Mouse (Mus musculus) CD4-positive, CD25-positive, alpha-beta regulatory T cell, adult 9 weeks (primary cell): ENCODE data around the gene Ccl4. TPM values are rescaled to one million over a fixed set of nuclear protein-coding genes. Genes with fewer than 3 reads are reported as not detected.

Experiments
- polyA plus RNA-seq: library from polyadenylated mRNA; unstranded; fragments of 100-300 nt; shearing (Covaris generic); gene quantifications from one replicate; pipeline ENCODE4 v1.2.1, GENCODE M21; 2017

The Ccl4 gene
- polyA plus RNA-seq = 2.7 TPM

GRCm38 (mm10) chr11:83662204-83662603, at the start of gene Ccl4:
Ccl4 (plus strand) TSS chr11:83662584.

DNA sequence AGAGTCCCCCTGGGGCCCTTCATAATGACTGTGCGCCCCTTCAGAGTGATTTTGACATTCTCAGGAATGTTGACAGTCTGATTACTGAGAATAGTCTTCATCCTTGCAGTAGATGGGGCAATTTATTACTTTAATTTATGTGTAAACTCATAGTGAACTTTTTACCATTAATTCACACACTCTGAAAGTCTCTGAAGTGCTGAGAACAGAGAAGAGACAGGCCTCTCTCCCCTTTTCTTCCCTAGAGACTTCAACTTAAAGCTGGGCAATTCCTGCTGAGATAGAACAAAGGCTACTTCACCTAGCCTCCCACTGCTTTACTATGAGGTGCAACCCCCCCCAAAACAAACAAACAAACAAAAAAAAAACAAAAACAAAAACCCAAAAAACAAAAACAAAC, 16.9 kb upstream of the Ccl4 start, which contains the start of gene Rpl9-ps1:
Gene Rpl9-ps1, minus strand, starts transcription at position 101 of the 400 bp plus-strand sequence.

GRCm38 (mm10) chr11:83649305-83649841, 13.0 kb upstream of the Ccl4 start, which contains the start of gene Ccl3:
Ccl3 (minus strand) TSS chr11:83649355.

DNA sequence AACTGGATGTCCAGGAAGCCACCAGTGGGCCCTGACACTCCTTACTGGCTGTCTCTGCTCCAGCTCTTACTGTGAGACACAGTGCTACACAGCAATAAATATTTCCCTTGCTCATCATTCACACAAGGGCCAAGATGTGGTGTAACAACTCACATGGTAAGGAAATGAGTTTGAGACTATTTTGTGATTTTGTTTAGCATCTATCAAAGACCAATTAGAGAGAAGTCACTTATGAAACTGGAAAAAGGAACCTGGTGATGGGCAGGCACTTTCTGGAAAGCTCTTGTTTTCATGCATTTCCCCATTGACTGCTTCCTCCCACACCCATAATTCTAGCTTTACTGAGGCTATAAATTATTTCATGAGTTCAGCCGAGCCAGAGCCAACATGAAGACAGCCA, 41.3 kb downstream of the Ccl4 start, which contains the start of gene Wfdc17:
Gene Wfdc17, plus strand, starts transcription at position 287 of the 400 bp plus-strand sequence.

DNA sequence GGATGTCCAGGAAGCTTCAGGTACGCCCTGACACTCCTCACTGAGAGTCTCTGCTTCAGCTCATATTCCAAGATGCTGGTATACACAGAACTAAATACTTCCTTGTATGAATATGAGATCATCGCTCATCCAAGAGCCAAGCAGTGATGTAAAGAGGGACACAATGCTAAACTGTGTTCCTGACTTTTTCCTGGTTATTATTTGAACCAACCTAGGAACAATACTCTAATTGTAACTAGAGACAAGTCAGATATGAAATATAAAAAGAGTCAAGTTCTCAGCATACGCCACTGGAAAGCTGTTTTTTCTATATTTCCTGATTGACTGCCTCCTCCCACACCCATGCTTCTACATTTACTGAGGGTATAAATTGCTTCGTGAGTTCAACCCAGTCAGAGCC, 46.3 kb downstream of the Ccl4 start, which contains the start of gene Wfdc18:
Gene Wfdc18, plus strand, starts transcription at position 301 of the 400 bp plus-strand sequence.

Other genes with a start within 250 kb of the Ccl4 start
- not detected for gene Gas2l2, start 233.1 kb upstream of the Ccl4 start, polyA plus RNA-seq
- gene 1700020L24Rik, start 224.9 kb upstream of the Ccl4 start, polyA plus RNA-seq = 1.5 TPM
- not detected for gene Mmp28, start 199.5 kb upstream of the Ccl4 start, polyA plus RNA-seq
- 22.7 TPM for gene Taf15, start 189.5 kb upstream of the Ccl4 start, polyA plus RNA-seq
- gene Heatr9, start 140.4 kb upstream of the Ccl4 start, polyA plus RNA-seq = not detected
- gene Ccl5, start 132.1 kb upstream of the Ccl4 start, polyA plus RNA-seq = 101 TPM
- not detected for gene Ccl9, start 83.9 kb upstream of the Ccl4 start, polyA plus RNA-seq
- gene Ccl6, start 69.5 kb upstream of the Ccl4 start, polyA plus RNA-seq = 0.61 TPM
- gene Rpl9-ps1, start 17.0 kb upstream of the Ccl4 start, polyA plus RNA-seq = 0.60 TPM
- gene Ccl3, start 13.2 kb upstream of the Ccl4 start, polyA plus RNA-seq = 0.37 TPM
- not detected for gene Wfdc17, start 41.4 kb downstream of the Ccl4 start, polyA plus RNA-seq
- gene Wfdc18, start 46.4 kb downstream of the Ccl4 start, polyA plus RNA-seq = not detected
- not detected for gene Wfdc21, start 84.4 kb downstream of the Ccl4 start, polyA plus RNA-seq
- 41.2 TPM for gene Heatr6, start 91.1 kb downstream of the Ccl4 start, polyA plus RNA-seq
- gene Hnf1b, start 187.5 kb downstream of the Ccl4 start, polyA plus RNA-seq = 0.12 TPM